24 mouse cellular contexts compared by ENCODE assay signal in the genomic region with DNA sequence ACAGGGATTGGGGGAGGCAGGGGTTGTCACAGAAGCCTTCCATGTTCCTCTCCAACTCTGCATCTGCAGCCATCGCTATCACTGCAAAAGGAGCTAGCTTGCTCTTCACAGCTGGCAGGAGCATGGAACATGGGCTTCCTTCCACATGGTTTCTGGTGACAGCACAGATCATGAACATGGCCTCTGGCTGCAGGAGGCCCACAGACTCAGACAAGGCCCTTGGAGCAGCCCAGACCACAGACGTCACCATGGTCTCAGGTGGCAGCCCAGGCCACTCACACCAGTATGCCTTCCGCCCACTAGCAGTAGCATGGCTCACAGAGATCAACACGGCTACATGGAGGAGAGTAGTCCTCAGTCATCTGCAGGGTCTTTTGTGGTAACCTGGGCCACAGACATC.
A peak's percentile ranks its signal among the peaks of the same experiment; 100 is the strongest.
DNase-seq lines count a peak whose midpoint lies in the region; ATAC-seq and TF ChIP-seq lines count a peak whose summit lies in the region.
"Had no signal": no experiment of that assay in that cellular context is flagged by ENCODE, and none has a peak within 500 bp of the region (broad histone marks: within the 10 kb centered on the region; RNA-seq: fewer than 3 reads in every experiment).

No protein-coding gene starts in this region.

- H3K27me3 ChIP-seq in midbrain, embryonic 11.5 days (ENCODE audit: control insufficient read depth, insufficient read depth, low read length) = no peaks in the 10 kb centered on the region
- no peaks in the 10 kb centered on the region for H3K27me3 ChIP-seq in midbrain, postnatal 0 days (ENCODE audit: insufficient read depth, low read length)
- H3K27me3 ChIP-seq: forebrain, embryonic 12.5 days had no signal

- no peaks in the 10 kb centered on the region for H3K4me1 ChIP-seq in midbrain, embryonic 11.5 days (ENCODE audit: control insufficient read depth, insufficient read depth, low read length)
- H3K4me1 ChIP-seq in midbrain, postnatal 0 days (ENCODE audit: insufficient read depth, low read length) = no peaks in the 10 kb centered on the region

- H3K4me2 ChIP-seq in midbrain, embryonic 11.5 days = no peak overlapping the region
- H3K4me2 ChIP-seq in midbrain, postnatal 0 days (ENCODE audit: low read depth, low read length, poor library complexity, severe bottlenecking) = no peak overlapping the region
- H3K4me2 ChIP-seq: embryonic facial prominence, embryonic 13.5 days; embryonic facial prominence, embryonic 15.5 days; forebrain, embryonic 12.5 days had no signal

- peak; percentile 68 for DNase-seq in gastrocnemius, adult 2 months
- no peak for DNase-seq in gastrocnemius, adult 8-10 months (ENCODE audit: low spot score in 2 of 2)
- DNase-seq in gastrocnemius, postnatal 25 days = peak; percentile 26
- no peak for DNase-seq in gastrocnemius, postnatal 10 days
- DNase-seq in midbrain, embryonic 11.5 days (ENCODE audit: low spot score, missing footprints) = peak; percentile 28
- no peak for DNase-seq in midbrain, postnatal 0 days (ENCODE audit: low spot score)
- DNase-seq in skeletal muscle tissue, adult 2 months (ENCODE audit: low read depth, low spot score) = peak; percentile 58
- no peak for DNase-seq in heart, postnatal 25 days (ENCODE audit: low spot score)
- DNase-seq: adrenal gland, adult 2 months; adrenal gland, postnatal 10 days; adrenal gland, postnatal 25 days; cerebellum, adult 11 months; cerebellum, adult 18-20 months; cerebellum, adult 8-10 months; cerebellum, adult 9-11 months; cerebellum, postnatal 14 days; cerebellum, postnatal 36 days; embryo, embryonic 11 days had no signal

- H3K9ac ChIP-seq in midbrain, embryonic 11.5 days (ENCODE audit: low read length) = no peak overlapping the region
- H3K9ac ChIP-seq in midbrain, postnatal 0 days (replicated peaks; ENCODE audit: low read length, poor library complexity, severe bottlenecking) = no peak overlapping the region
- H3K9ac ChIP-seq: embryonic facial prominence, embryonic 13.5 days; embryonic facial prominence, embryonic 15.5 days; forebrain, embryonic 12.5 days had no signal

- WGBS in midbrain, embryonic 11.5 days = 96% methylated on average over 4 of the region's 4 CpGs
- 96% methylated on average over 4 of the region's 4 CpGs for WGBS in midbrain, postnatal 0 days

- H3K4me3 ChIP-seq in gastrocnemius, adult 2 months = no peak overlapping the region
- no peak overlapping the region for H3K4me3 ChIP-seq in midbrain, embryonic 11.5 days (ENCODE audit: low read depth, low read length)
- H3K4me3 ChIP-seq in midbrain, postnatal 0 days (ENCODE audit: low read depth, low read length) = no peak overlapping the region
- H3K4me3 ChIP-seq: embryonic facial prominence, embryonic 13.5 days; embryonic facial prominence, embryonic 15.5 days; erythroblast, embryonic 14.5 days; forebrain, embryonic 10.5 days; forebrain, embryonic 12.5 days had no signal

- intact Hi-C loops in gastrocnemius, adult 2 months (cut with DNase I) = no loop called here
- intact Hi-C loops in heart, postnatal 25 days (cut with DNase I) = no loop called here

- no peaks in the 10 kb centered on the region for H3K36me3 ChIP-seq in midbrain, embryonic 11.5 days (ENCODE audit: control insufficient read depth, insufficient read depth, low read length)
- no peaks in the 10 kb centered on the region for H3K36me3 ChIP-seq in midbrain, postnatal 0 days (ENCODE audit: insufficient read depth, low read length)
- H3K36me3 ChIP-seq: embryonic facial prominence, embryonic 13.5 days; embryonic facial prominence, embryonic 15.5 days; forebrain, embryonic 10.5 days; forebrain, embryonic 12.5 days had no signal

- no peaks in the 10 kb centered on the region for H3K9me3 ChIP-seq in midbrain, embryonic 11.5 days (ENCODE audit: control insufficient read depth, low read length)
- no peaks in the 10 kb centered on the region for H3K9me3 ChIP-seq in midbrain, postnatal 0 days (ENCODE audit: low read length)
- H3K9me3 ChIP-seq: embryonic facial prominence, embryonic 15.5 days; forebrain, embryonic 12.5 days had no signal

- ATAC-seq in midbrain, embryonic 11.5 days (ENCODE audit: low FRiP score) = no peak
- ATAC-seq in midbrain, postnatal 0 days (ENCODE audit: low FRiP score) = no peak
- ATAC-seq: forebrain, embryonic 14.5 days had no signal

- TF ChIP-seq CTCF in gastrocnemius, adult 2 months (IDR thresholded peaks at IDR 0.05) = no peak
- no peak for TF ChIP-seq CTCF in midbrain, postnatal 0 days (IDR thresholded peaks at IDR 0.05)

- H3K27ac ChIP-seq in gastrocnemius, adult 2 months = no peak overlapping the region
- no peak overlapping the region for H3K27ac ChIP-seq in midbrain, embryonic 11.5 days (ENCODE audit: low read depth, low read length)
- H3K27ac ChIP-seq in midbrain, postnatal 0 days (ENCODE audit: low read depth, low read length) = no peak overlapping the region
- H3K27ac ChIP-seq: embryonic facial prominence, embryonic 13.5 days; embryonic facial prominence, embryonic 15.5 days; forebrain, embryonic 10.5 days; forebrain, embryonic 12.5 days had no signal

Comparison
In these comparisons a context has a peak if more than half of its experiments do, and no peak if none do; other contexts are left out.
1. DNase-seq: peak in gastrocnemius, adult 2 months (single experiment), gastrocnemius, postnatal 25 days (single experiment), midbrain, embryonic 11.5 days (single experiment) and skeletal muscle tissue, adult 2 months (single experiment); none in gastrocnemius, adult 8-10 months (0 of 2), gastrocnemius, postnatal 10 days (single experiment), midbrain, postnatal 0 days (single experiment) and heart, postnatal 25 days (single experiment).